Mouse (Mus musculus): Measurements from ENCODE around the gene Acvr1b. TPM values are rescaled to one million over a fixed set of nuclear protein-coding genes. Genes with fewer than 3 reads are reported as not detected.

Acvr1b gene
- polyA plus RNA-seq, 1 experiment from 2014 or later = 12.6 TPM

- WGBS = 14% methylated on average over 15 of the region's 15 CpGs
- H3K27ac ChIP-seq (ENCODE audit: low read depth) = peak overlapping the region; percentile 76
- peaks cover 9% of the 10 kb centered on the region for H3K36me3 ChIP-seq (ENCODE audit: control insufficient read depth, insufficient read depth, low read length)
- ATAC-seq (replicated peaks; ENCODE audit: low FRiP score, low TSS enrichment, low read depth) (peak; percentile 43), DNase-seq (ENCODE audit: low spot score) (no peak)
- H3K9ac ChIP-seq (ENCODE audit: low read length) = peak overlapping the region; percentile 11; the same call in 1 of the 2 replicates
- no peaks in the 10 kb centered on the region for H3K9me3 ChIP-seq (ENCODE audit: control insufficient read depth, low read length)
- H3K4me1 ChIP-seq (replicated peaks; ENCODE audit: control insufficient read depth, insufficient read depth, low read length) = peaks cover 52% of the 10 kb centered on the region
- H3K4me2 ChIP-seq (ENCODE audit: low read length) = peak overlapping the region; percentile 46
- peak overlapping the region; percentile 31 for H3K4me3 ChIP-seq (ENCODE audit: low read depth, low read length)
- H3K27me3 ChIP-seq (replicated peaks; ENCODE audit: control insufficient read depth, insufficient read depth, low read length) = peaks cover 7% of the 10 kb centered on the region; the same call in 1 of the 2 replicates
Measured at GRCm38 (mm10) chr15:101133993-101134704, 39.7 kb upstream of the Acvr1b start.

- Histone ChIP-seq H3K4me3 (ENCODE audit: low read depth, low read length) (peak overlapping the region; percentile 31), H3K9me3 (ENCODE audit: control insufficient read depth, low read length) (no peaks in the 10 kb centered on the region), H3K4me1 (replicated peaks; ENCODE audit: control insufficient read depth, insufficient read depth, low read length) (peaks cover 58% of the 10 kb centered on the region), H3K27ac (ENCODE audit: low read depth) (peak overlapping the region; percentile 76; the same call in 1 of the 2 replicates), H3K27me3 (replicated peaks; ENCODE audit: control insufficient read depth, insufficient read depth, low read length) (no peaks in the 10 kb centered on the region), H3K9ac (ENCODE audit: low read length) (peak overlapping the region; percentile 41), H3K36me3 (ENCODE audit: control insufficient read depth, insufficient read depth, low read length) (peaks cover 9% of the 10 kb centered on the region), H3K4me2 (ENCODE audit: low read length) (peak overlapping the region; percentile 46)
- no peak for ATAC-seq (replicated peaks; ENCODE audit: low FRiP score, low TSS enrichment, low read depth)
- WGBS = 49% methylated on average over 8 of the region's 8 CpGs
- DNase-seq (ENCODE audit: low spot score) = no peak
Measured at GRCm38 (mm10) chr15:101135405-101135804, 38.5 kb upstream of the Acvr1b start.

DNA sequence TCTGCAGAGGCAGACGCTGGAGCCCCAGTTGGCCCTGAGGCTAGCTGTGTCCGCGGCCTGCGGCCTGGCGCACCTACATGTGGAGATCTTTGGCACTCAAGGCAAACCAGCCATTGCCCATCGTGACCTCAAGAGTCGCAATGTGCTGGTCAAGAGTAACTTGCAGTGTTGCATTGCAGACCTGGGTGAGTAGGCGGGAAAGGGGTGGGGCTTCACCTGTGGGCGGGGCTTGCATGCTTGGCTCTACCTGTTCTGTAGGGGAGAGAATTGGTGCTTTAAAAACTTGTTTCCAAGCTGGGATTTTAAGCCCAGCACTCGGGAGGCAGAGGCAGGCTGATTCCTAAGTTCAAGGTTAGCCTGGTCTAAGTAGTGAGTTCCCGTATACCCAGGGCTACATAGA lies 36.4 kb upstream of the Acvr1b start:
- H3K27ac ChIP-seq (ENCODE audit: low read depth) = no peak overlapping the region
- no peaks in the 10 kb centered on the region for H3K27me3 ChIP-seq (replicated peaks; ENCODE audit: control insufficient read depth, insufficient read depth, low read length)
- DNase-seq (ENCODE audit: low spot score) (no peak), ATAC-seq (replicated peaks; ENCODE audit: low FRiP score, low TSS enrichment, low read depth) (no peak)
- H3K9ac ChIP-seq (ENCODE audit: low read length) = no peak overlapping the region
- no peak overlapping the region for H3K4me2 ChIP-seq (ENCODE audit: low read length)
- H3K36me3 ChIP-seq (ENCODE audit: control insufficient read depth, insufficient read depth, low read length) = peaks cover 9% of the 10 kb centered on the region
- H3K4me1 ChIP-seq (replicated peaks; ENCODE audit: control insufficient read depth, insufficient read depth, low read length) = peaks cover 51% of the 10 kb centered on the region
- 80% methylated on average over 11 of the region's 11 CpGs for WGBS
- no peaks in the 10 kb centered on the region for H3K9me3 ChIP-seq (ENCODE audit: control insufficient read depth, low read length)
- no peak overlapping the region for H3K4me3 ChIP-seq (ENCODE audit: low read depth, low read length)

GRCm38 (mm10) chr15:101138675-101139074 lies 35.2 kb upstream of the Acvr1b start:
- no peaks in the 10 kb centered on the region for H3K9me3 ChIP-seq (ENCODE audit: control insufficient read depth, low read length)
- H3K36me3 ChIP-seq (ENCODE audit: control insufficient read depth, insufficient read depth, low read length) = peaks cover 9% of the 10 kb centered on the region
- ATAC-seq (replicated peaks; ENCODE audit: low FRiP score, low TSS enrichment, low read depth) (no peak), DNase-seq (ENCODE audit: low spot score) (no peak)
- no peak overlapping the region for H3K9ac ChIP-seq (ENCODE audit: low read length)
- 59% methylated on average over 3 of the region's 3 CpGs for WGBS
- no peak overlapping the region for H3K4me2 ChIP-seq (ENCODE audit: low read length)
- H3K27ac ChIP-seq (ENCODE audit: low read depth) = no peak overlapping the region
- H3K27me3 ChIP-seq (replicated peaks; ENCODE audit: control insufficient read depth, insufficient read depth, low read length) = no peaks in the 10 kb centered on the region
- H3K4me3 ChIP-seq (ENCODE audit: low read depth, low read length) = no peak overlapping the region
- peaks cover 49% of the 10 kb centered on the region for H3K4me1 ChIP-seq (replicated peaks; ENCODE audit: control insufficient read depth, insufficient read depth, low read length)

- ATAC-seq (replicated peaks; ENCODE audit: low FRiP score, low TSS enrichment, low read depth) = no peak
- 14% methylated on average over 12 of the region's 12 CpGs for whole genome bisulfite sequencing
- H3K4me2 ChIP-seq (ENCODE audit: low read length) = 0 out of 2 replicates have a peak overlapping the region, but pooled peaks have one; percentile 4
- H3K4me1 ChIP-seq (replicated peaks; ENCODE audit: control insufficient read depth, insufficient read depth, low read length) = peaks cover 48% of the 10 kb centered on the region
- H3K27me3 ChIP-seq (replicated peaks; ENCODE audit: control insufficient read depth, insufficient read depth, low read length) = no peaks in the 10 kb centered on the region
- H3K4me3 ChIP-seq (ENCODE audit: low read depth, low read length) = no peak overlapping the region
- H3K27ac ChIP-seq (ENCODE audit: low read depth) = 0 out of 2 replicates have a peak overlapping the region, but pooled peaks have one; percentile 11
- H3K36me3 ChIP-seq (ENCODE audit: control insufficient read depth, insufficient read depth, low read length) = peaks cover 9% of the 10 kb centered on the region
- H3K9me3 ChIP-seq (ENCODE audit: control insufficient read depth, low read length) = no peaks in the 10 kb centered on the region
- no peak overlapping the region for H3K9ac ChIP-seq (ENCODE audit: low read length)
- DNase-seq (ENCODE audit: low spot score) = no peak
Measured at GRCm38 (mm10) chr15:101139885-101140284, 34.0 kb upstream of the Acvr1b start.

DNA sequence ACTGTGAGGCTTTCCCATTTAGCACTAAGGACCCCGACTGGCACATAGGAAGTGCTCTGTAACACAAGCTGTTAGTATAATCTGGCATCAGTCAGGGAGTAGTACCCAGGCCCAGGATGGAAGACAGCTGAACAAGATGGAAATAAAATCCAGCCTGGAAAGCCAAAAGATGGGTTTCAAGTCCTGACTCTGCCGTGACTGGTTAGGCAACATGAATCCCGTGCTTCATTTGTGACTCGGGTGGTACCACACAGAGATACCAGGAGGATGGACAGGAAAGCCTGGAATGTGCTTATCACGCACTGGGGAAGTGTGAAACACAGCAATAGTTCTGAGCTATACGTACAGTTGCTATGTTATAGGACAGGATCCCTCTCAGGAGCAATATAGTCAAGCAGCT lies 33.3 kb upstream of the Acvr1b start:
- Histone ChIP-seq H3K9me3 (ENCODE audit: control insufficient read depth, low read length) (no peaks in the 10 kb centered on the region), H3K4me2 (ENCODE audit: low read length) (0 out of 2 replicates have a peak overlapping the region, but pooled peaks have one; percentile 29), H3K4me1 (replicated peaks; ENCODE audit: control insufficient read depth, insufficient read depth, low read length) (peaks cover 47% of the 10 kb centered on the region), H3K9ac (ENCODE audit: low read length) (peak overlapping the region; percentile 8; the same call in 1 of the 2 replicates), H3K27me3 (replicated peaks; ENCODE audit: control insufficient read depth, insufficient read depth, low read length) (no peaks in the 10 kb centered on the region), H3K27ac (ENCODE audit: low read depth) (0 out of 2 replicates have a peak overlapping the region, but pooled peaks have one; percentile 11), H3K4me3 (ENCODE audit: low read depth, low read length) (no peak overlapping the region), H3K36me3 (ENCODE audit: control insufficient read depth, insufficient read depth, low read length) (peaks cover 9% of the 10 kb centered on the region)
- 51% methylated on average over 6 of the region's 6 CpGs for whole genome bisulfite sequencing
- no peak for DNase-seq (ENCODE audit: low spot score)
- ATAC-seq (replicated peaks; ENCODE audit: low FRiP score, low TSS enrichment, low read depth) = no peak

GRCm38 (mm10) chr15:101141061-101141541 lies 32.8 kb upstream of the Acvr1b start:
- no peak overlapping the region for H3K9ac ChIP-seq (ENCODE audit: low read length)
- no peaks in the 10 kb centered on the region for H3K9me3 ChIP-seq (ENCODE audit: control insufficient read depth, low read length)
- H3K4me1 ChIP-seq (replicated peaks; ENCODE audit: control insufficient read depth, insufficient read depth, low read length) = peaks cover 47% of the 10 kb centered on the region
- H3K27ac ChIP-seq (ENCODE audit: low read depth) = no peak overlapping the region
- H3K4me2 ChIP-seq (ENCODE audit: low read length) = 0 out of 2 replicates have a peak overlapping the region, but pooled peaks have one; percentile 29
- ATAC-seq (replicated peaks; ENCODE audit: low FRiP score, low TSS enrichment, low read depth) (peak; percentile 42), DNase-seq (ENCODE audit: low spot score) (peak; percentile 72)
- WGBS = 5% methylated on average over 12 of the region's 14 CpGs
- no peaks in the 10 kb centered on the region for H3K27me3 ChIP-seq (replicated peaks; ENCODE audit: control insufficient read depth, insufficient read depth, low read length)
- peaks cover 7% of the 10 kb centered on the region for H3K36me3 ChIP-seq (ENCODE audit: control insufficient read depth, insufficient read depth, low read length)
- H3K4me3 ChIP-seq (ENCODE audit: low read depth, low read length) = no peak overlapping the region

DNA sequence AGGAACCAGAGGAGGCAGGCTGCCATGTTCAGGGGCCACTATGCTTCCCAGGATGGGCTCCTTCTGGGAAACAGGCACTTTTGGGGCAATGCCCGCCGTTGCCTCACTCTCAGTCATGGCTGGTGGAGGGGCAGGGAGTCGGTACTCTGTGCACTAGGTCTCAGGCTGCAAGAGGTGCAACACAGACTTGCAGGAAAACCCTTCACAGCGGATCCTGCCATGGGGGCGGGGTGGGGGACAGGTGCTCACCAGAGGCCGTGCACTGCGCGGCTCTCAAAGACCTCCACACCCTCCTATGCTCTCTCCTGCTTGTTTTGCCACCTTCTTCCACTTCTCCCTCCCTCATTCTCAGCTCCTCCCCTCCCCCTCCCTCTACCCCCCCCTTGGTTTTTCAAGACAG lies 31.2 kb upstream of the Acvr1b start:
- no peaks in the 10 kb centered on the region; the same call in 1 of the 2 replicates for H3K36me3 ChIP-seq (ENCODE audit: control insufficient read depth, insufficient read depth, low read length)
- no peak overlapping the region for H3K27ac ChIP-seq (ENCODE audit: low read depth)
- peaks cover 58% of the 10 kb centered on the region for H3K4me1 ChIP-seq (replicated peaks; ENCODE audit: control insufficient read depth, insufficient read depth, low read length)
- no peaks in the 10 kb centered on the region for H3K9me3 ChIP-seq (ENCODE audit: control insufficient read depth, low read length)
- no peak overlapping the region for H3K4me3 ChIP-seq (ENCODE audit: low read depth, low read length)
- no peaks in the 10 kb centered on the region for H3K27me3 ChIP-seq (replicated peaks; ENCODE audit: control insufficient read depth, insufficient read depth, low read length)
- no peak for ATAC-seq (replicated peaks; ENCODE audit: low FRiP score, low TSS enrichment, low read depth)
- no peak overlapping the region for H3K9ac ChIP-seq (ENCODE audit: low read length)
- no peak overlapping the region for H3K4me2 ChIP-seq (ENCODE audit: low read length)
- WGBS = 57% methylated on average over 8 of the region's 8 CpGs
- DNase-seq (ENCODE audit: low spot score) = no peak

Measured in intestine, embryonic 14.5 days (tissue).